Mouse (Mus musculus): ENCODE data around the gene Olfr1342. TPM values are rescaled to one million over a fixed set of nuclear protein-coding genes. Genes with fewer than 3 reads are reported as not detected.

The Olfr1342 gene
- polyA plus RNA-seq (2012; rRNA removed), result not detected in 2 replicates

DNA sequence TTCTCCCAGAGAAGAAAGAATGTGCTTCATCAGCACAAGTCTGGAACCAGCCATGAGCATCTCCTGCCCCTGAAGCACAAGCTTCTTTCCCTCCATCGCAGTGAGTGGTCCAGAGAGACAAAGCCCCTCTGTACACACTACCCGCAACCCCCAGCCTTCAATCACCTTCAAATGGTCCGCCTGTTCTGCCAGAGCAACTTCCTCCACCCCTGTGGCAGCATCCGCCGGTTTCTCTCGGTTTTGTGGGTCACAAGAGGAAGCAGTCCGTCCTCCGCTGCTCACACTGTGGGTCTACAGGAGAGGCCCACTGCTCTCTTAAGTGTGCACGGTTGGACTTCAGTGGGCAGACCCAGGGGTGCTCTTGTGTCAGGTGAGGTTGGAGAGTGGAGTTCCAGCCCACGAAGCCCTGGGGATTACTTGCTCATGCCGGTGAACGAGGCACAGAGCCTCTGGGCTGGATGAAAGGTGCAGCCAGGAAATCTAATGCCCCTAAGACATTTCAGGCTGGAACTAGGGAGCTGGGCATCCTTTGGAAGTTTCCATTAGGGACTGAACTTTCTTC, at the start of gene Olfr1342:
TSS of gene Olfr1342 (minus strand) at position 345 of the 562 bp plus-strand sequence.
- Histone ChIP-seq H3K4me1 (ENCODE audit: control insufficient read depth, insufficient read depth, low read length) (peaks cover 6% of the 10 kb centered on the region), H3K27ac (ENCODE audit: control insufficient read depth, insufficient read depth, low read depth, low read length) (no peak within 1 kb of the TSS), H3K4me3 (ENCODE audit: control insufficient read depth, low read depth, low read length) (no peak within 1 kb of the TSS), H3K36me3 (ENCODE audit: control insufficient read depth, insufficient read depth, low read length) (no peaks in the 10 kb centered on the region), H3K27me3 (ENCODE audit: control insufficient read depth, insufficient read depth, low read length) (no peaks in the 10 kb centered on the region)
- TF ChIP-seq CTCF (IDR thresholded peaks at IDR 0.05; ENCODE audit: control insufficient read depth, insufficient read depth, insufficient replicate concordance, low read depth, low read length) (no peak), POLR2A (IDR thresholded peaks at IDR 0.05; ENCODE audit: control insufficient read depth, low read depth, low read length) (no peak)

DNA sequence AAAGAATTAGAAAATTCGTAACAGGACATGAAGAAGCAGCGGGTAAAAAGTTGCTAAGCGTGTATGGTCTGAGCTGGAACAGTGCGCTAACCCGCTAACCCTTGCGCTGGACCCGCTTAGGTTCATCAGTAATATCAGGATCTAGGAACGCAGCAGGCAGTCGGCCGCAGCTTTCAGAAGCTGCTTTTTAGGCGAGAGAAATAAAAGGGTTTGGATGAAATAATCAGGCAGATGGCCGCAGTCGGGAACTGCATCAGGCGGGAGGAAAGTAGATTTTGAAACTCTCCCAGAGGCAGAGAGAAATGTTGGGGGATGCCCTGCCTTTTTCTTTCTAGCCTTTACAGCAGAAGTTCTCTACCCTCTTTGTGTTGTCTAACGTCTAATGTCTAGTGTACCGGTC, 49.3 kb upstream of the Olfr1342 start:
- peak overlapping the region; percentile 16 for H3K4me3 ChIP-seq (ENCODE audit: control insufficient read depth, low read depth, low read length)
- H3K27ac ChIP-seq (ENCODE audit: control insufficient read depth, insufficient read depth, low read depth, low read length), result 0 out of 2 replicates have a peak overlapping the region, but pooled peaks have one; percentile 13

DNA sequence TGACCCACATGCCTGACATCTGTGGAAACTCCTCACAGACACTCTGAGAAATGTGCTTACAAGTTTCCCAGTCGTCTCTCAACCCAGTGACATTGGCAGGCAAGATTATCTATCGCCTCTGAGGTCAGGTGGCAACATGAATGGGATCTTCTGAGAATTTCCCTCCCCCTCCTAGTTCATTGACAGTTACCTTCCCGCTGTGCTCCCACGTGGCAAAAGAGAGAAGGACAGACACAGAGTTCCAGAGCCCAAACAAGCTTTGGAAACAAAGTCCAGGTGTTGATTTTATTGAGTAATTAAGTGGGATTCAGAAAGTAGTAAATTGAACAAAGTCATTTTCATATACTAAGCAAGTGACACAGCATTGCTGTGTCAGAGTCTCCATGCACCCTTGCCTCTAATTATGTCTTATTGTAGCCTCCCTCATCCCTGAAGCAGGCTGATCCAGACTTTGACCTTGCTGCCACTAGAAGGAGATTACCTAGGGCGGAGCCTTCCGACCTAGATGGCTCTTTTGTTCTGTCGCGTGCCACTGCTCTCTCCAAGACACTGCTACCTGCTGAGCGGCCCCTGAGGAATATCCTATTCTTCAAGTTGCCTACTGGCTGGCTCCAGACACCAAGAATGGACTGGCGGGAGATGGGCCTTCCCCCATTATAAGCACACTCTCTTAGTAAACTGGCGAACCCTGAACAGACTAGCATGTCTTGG, 48.6 kb upstream of the Olfr1342 start:
- TF ChIP-seq POLR2A (IDR thresholded peaks at IDR 0.05; ENCODE audit: control insufficient read depth, low read depth, low read length) (no peak), CTCF (IDR thresholded peaks at IDR 0.05; ENCODE audit: control insufficient read depth, insufficient read depth, insufficient replicate concordance, low read depth, low read length) (no peak)
- peaks cover 4% of the 10 kb centered on the region; the same call in 1 of the 2 replicates for H3K4me1 ChIP-seq (ENCODE audit: control insufficient read depth, insufficient read depth, low read length)
- H3K36me3 ChIP-seq (ENCODE audit: control insufficient read depth, insufficient read depth, low read length), result no peaks in the 10 kb centered on the region
- no peak overlapping the region for H3K4me3 ChIP-seq (ENCODE audit: control insufficient read depth, low read depth, low read length)
- H3K27me3 ChIP-seq (ENCODE audit: control insufficient read depth, insufficient read depth, low read length), result no peaks in the 10 kb centered on the region
- H3K27ac ChIP-seq (ENCODE audit: control insufficient read depth, insufficient read depth, low read depth, low read length), result no peak overlapping the region

More for the DNA sequence above, 49.3 kb upstream of the Olfr1342 start:
- Histone ChIP-seq H3K27me3 (ENCODE audit: control insufficient read depth, insufficient read depth, low read length) (no peaks in the 10 kb centered on the region), H3K36me3 (ENCODE audit: control insufficient read depth, insufficient read depth, low read length) (no peaks in the 10 kb centered on the region), H3K4me1 (ENCODE audit: control insufficient read depth, insufficient read depth, low read length) (peaks cover 4% of the 10 kb centered on the region; the same call in 1 of the 2 replicates)
- TF ChIP-seq CTCF (IDR thresholded peaks at IDR 0.05; ENCODE audit: control insufficient read depth, insufficient read depth, insufficient replicate concordance, low read depth, low read length) (no peak), POLR2A (IDR thresholded peaks at IDR 0.05; ENCODE audit: control insufficient read depth, low read depth, low read length) (no peak)

DNA sequence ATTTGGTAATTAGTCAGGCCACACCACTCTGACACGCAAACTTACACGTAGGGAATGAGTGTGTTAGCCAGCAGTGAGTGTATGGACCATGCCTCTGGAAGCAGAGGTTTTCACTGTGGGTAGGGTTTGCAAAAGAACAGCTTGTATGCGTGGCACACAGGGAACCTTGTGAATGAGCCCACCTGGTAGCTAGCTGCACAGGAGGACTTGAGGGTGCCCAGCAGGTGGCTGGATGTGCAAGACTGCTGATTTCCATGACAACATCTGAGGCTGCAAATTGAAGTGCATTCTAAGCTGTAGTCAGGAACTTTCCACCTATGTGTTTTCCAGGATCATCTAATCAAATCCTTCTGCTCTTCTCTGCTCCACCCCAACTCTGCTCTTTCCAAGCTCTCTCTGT, 47.0 kb upstream of the Olfr1342 start:
- Histone ChIP-seq H3K36me3 (ENCODE audit: control insufficient read depth, insufficient read depth, low read length) (no peaks in the 10 kb centered on the region), H3K27ac (ENCODE audit: control insufficient read depth, insufficient read depth, low read depth, low read length) (no peak overlapping the region), H3K4me3 (ENCODE audit: control insufficient read depth, low read depth, low read length) (no peak overlapping the region), H3K4me1 (ENCODE audit: control insufficient read depth, insufficient read depth, low read length) (peaks cover 4% of the 10 kb centered on the region; the same call in 1 of the 2 replicates), H3K27me3 (ENCODE audit: control insufficient read depth, insufficient read depth, low read length) (no peaks in the 10 kb centered on the region)
- TF ChIP-seq POLR2A (IDR thresholded peaks at IDR 0.05; ENCODE audit: control insufficient read depth, low read depth, low read length) (no peak), CTCF (IDR thresholded peaks at IDR 0.05; ENCODE audit: control insufficient read depth, insufficient read depth, insufficient replicate concordance, low read depth, low read length) (no peak)

DNA sequence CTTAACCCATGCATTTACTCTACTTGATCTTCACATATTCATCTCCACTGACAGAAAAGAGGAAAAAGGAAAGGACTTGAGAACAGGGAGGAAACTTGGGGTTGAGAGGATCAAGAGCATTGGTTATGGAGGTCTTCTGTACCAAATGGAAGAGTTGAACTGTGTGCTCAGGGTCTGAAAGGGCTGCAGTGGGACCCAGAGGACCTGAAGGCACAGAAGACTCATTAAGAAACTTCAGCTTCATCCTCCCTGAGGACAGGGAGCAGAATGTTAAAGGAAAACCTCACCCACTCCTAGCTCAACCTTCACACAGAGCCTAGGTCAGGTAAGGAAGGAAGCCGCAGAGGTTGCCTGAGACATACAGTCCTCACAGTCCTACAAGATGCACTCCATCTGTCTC, 39.3 kb upstream of the Olfr1342 start, which contains the start of gene Olfr1339:
TSS of gene Olfr1339 (plus strand) at position 301 of the 400 bp plus-strand sequence.
- no peak for TF ChIP-seq CTCF (IDR thresholded peaks at IDR 0.05; ENCODE audit: control insufficient read depth, insufficient read depth, insufficient replicate concordance, low read depth, low read length)
- TF ChIP-seq POLR2A (IDR thresholded peaks at IDR 0.05; ENCODE audit: control insufficient read depth, low read depth, low read length), result no peak
- no peak within 1 kb of the TSS for H3K27ac ChIP-seq (ENCODE audit: control insufficient read depth, insufficient read depth, low read depth, low read length)
- H3K4me3 ChIP-seq (ENCODE audit: control insufficient read depth, low read depth, low read length), result no peak within 1 kb of the TSS
- H3K4me1 ChIP-seq (ENCODE audit: control insufficient read depth, insufficient read depth, low read length), result no peaks in the 10 kb centered on the region
- H3K36me3 ChIP-seq (ENCODE audit: control insufficient read depth, insufficient read depth, low read length), result no peaks in the 10 kb centered on the region
- no peaks in the 10 kb centered on the region for H3K27me3 ChIP-seq (ENCODE audit: control insufficient read depth, insufficient read depth, low read length)

DNA sequence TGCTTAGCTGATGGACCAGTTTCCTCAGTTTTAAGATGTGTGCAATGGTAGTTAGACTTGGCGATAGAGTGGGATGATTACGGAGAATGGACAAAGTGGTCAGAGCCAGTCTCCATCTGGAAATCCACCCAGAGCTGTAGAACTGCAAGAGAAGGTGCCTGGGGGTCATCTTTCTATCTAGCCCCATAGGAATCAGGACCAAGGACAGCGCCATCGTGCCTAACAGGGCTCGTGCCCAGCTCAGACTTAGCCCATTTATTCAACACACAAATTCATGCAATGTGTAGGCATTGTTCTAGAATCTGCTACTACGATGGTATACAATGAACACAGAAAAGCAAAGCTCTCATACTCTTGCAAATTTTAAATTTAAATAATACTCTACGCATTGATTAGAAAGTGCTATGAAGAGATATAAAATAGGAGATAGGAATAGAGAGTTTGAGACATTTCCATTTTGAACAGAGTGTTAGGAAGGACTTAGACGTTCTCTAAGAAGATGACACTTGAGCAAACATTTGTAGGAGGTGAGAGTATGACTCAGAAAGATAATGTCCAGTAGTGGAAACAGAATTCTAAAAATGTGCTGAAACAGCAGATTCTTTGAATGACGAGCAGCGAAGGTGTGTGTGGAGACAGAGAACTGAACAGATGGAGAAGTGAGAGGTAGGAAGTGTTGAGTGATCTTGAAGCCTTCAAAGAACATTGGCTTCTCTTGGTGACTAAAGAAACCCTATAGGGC, 29.4 kb upstream of the Olfr1342 start:
- Histone ChIP-seq H3K36me3 (ENCODE audit: control insufficient read depth, insufficient read depth, low read length) (no peaks in the 10 kb centered on the region), H3K4me3 (ENCODE audit: control insufficient read depth, low read depth, low read length) (no peak overlapping the region), H3K27ac (ENCODE audit: control insufficient read depth, insufficient read depth, low read depth, low read length) (no peak overlapping the region), H3K4me1 (ENCODE audit: control insufficient read depth, insufficient read depth, low read length) (no peaks in the 10 kb centered on the region), H3K27me3 (ENCODE audit: control insufficient read depth, insufficient read depth, low read length) (no peaks in the 10 kb centered on the region)
- TF ChIP-seq CTCF (IDR thresholded peaks at IDR 0.05; ENCODE audit: control insufficient read depth, insufficient read depth, insufficient replicate concordance, low read depth, low read length) (no peak), POLR2A (IDR thresholded peaks at IDR 0.05; ENCODE audit: control insufficient read depth, low read depth, low read length) (no peak)

DNA sequence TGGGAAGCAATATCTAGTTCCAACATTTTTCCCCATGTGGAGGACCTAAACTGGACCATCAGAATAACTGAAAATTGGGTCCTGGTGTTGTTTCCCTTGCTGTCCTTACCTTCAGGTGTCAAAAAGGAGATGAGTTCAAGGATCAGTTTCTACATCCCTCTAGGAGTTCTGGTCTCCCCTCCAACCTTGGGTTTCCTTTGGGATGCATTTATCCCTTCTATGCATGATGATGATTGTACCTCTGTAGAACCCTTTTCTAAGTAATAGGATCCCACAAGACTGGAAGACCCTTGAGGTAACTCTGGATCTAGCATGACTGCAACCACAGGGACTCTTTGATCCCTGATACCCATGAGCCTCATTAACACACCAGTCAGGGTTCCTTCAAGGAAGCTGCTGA, 27.3 kb upstream of the Olfr1342 start, which contains the start of gene Olfr1340:
TSS of gene Olfr1340 (plus strand) at position 301 of the 400 bp plus-strand sequence.
- Histone ChIP-seq H3K36me3 (ENCODE audit: control insufficient read depth, insufficient read depth, low read length) (no peaks in the 10 kb centered on the region), H3K4me3 (ENCODE audit: control insufficient read depth, low read depth, low read length) (no peak within 1 kb of the TSS), H3K27ac (ENCODE audit: control insufficient read depth, insufficient read depth, low read depth, low read length) (no peak within 1 kb of the TSS), H3K27me3 (ENCODE audit: control insufficient read depth, insufficient read depth, low read length) (no peaks in the 10 kb centered on the region), H3K4me1 (ENCODE audit: control insufficient read depth, insufficient read depth, low read length) (no peaks in the 10 kb centered on the region)
- TF ChIP-seq CTCF (IDR thresholded peaks at IDR 0.05; ENCODE audit: control insufficient read depth, insufficient read depth, insufficient replicate concordance, low read depth, low read length) (no peak), POLR2A (IDR thresholded peaks at IDR 0.05; ENCODE audit: control insufficient read depth, low read depth, low read length) (no peak)
